Mouse (Mus musculus) neural tube, embryonic 12.5 days (tissue): ENCODE measurements around the gene Scgb2b11. TPM values are rescaled to one million over a fixed set of nuclear protein-coding genes. Genes with fewer than 3 reads are reported as not detected.
"Not testable (repeated sequence)": the region's sequence is repeated elsewhere in the genome, so short reads cannot be mapped to it uniquely, and the experiment has no call there.

Experiments
- ATAC-seq: fragments of 200-750 bp; cut with Nextera tagmentation; 2 replicates; pipeline ENCODE4 v1.8.0; 2017; ENCODE audit warnings: low read depth, mild to moderate bottlenecking, moderate TSS enrichment, moderate library complexity; ENCODE audit not compliant: low FRiP score
- H3K27ac ChIP-seq: fragments of 300-500 bp; sonication (generic); 2 replicates; pipeline ENCODE4 v1.5.1; 2016
- H3K27me3 ChIP-seq: fragments of 300-500 bp; sonication (generic); replicated peaks from 2 replicates; pipeline ENCODE4 v1.6.1; 2016; ENCODE audit warnings: mild to moderate bottlenecking
- H3K36me3 ChIP-seq: fragments of 300-500 bp; sonication (generic); 2 replicates; pipeline ENCODE4 v1.6.1; 2016; ENCODE audit warnings: mild to moderate bottlenecking
- H3K4me1 ChIP-seq: fragments of 300-500 bp; sonication (generic); 2 replicates; pipeline ENCODE4 v1.6.1; 2016
- H3K4me2 ChIP-seq: fragments of 300-500 bp; sonication (generic); replicated peaks from 2 replicates; pipeline ENCODE4 v1.6.1; 2016; ENCODE audit warnings: mild to moderate bottlenecking
- H3K4me3 ChIP-seq: fragments of 300-500 bp; sonication (generic); 2 replicates; pipeline ENCODE4 v1.5.1; 2016
- H3K9ac ChIP-seq: fragments of 300-500 bp; sonication (generic); 2 replicates; pipeline ENCODE4 v1.6.1; 2016; ENCODE audit warnings: mild to moderate bottlenecking
- H3K9me3 ChIP-seq: fragments of 300-500 bp; sonication (generic); 2 replicates; pipeline ENCODE4 v1.6.1; 2016; ENCODE audit warnings: mild to moderate bottlenecking
- WGBS: fragments of 180-500 bp; shearing (Covaris S2); methylation state at CpG from one replicate; pipeline ENCODE4 v1.1.7; 2016; 5-methylcytosine and 5-hydroxymethylcytosine counted together
- polyA plus RNA-seq: library from polyadenylated mRNA; unstranded; fragments of >200 nt; fragmentation: Nextera tagmentation; extraction: Ambion mirVana; gene quantifications from 2 replicates; pipeline ENCODE4 v1.2.1, GENCODE M21; 2016

Scgb2b11 gene
- not detected in 2 replicates for polyA plus RNA-seq

- not testable (repeated sequence) for H3K4me3 ChIP-seq, H3K36me3 ChIP-seq, H3K9ac ChIP-seq, H3K9me3 ChIP-seq, H3K27me3 ChIP-seq, H3K4me2 ChIP-seq, H3K27ac ChIP-seq, ATAC-seq, H3K4me1 ChIP-seq
- 87% methylated on average over 2 of the region's 2 CpGs for WGBS
Measured at GRCm38 (mm10) chr7:32211045-32211444, at the start of gene Scgb2b11. Gene Scgb2b11, minus strand, starts transcription at chr7:32211145.

- not testable (repeated sequence) for H3K4me3 ChIP-seq, H3K27me3 ChIP-seq, H3K4me1 ChIP-seq, ATAC-seq, H3K27ac ChIP-seq, H3K9me3 ChIP-seq, H3K9ac ChIP-seq, H3K4me2 ChIP-seq, H3K36me3 ChIP-seq
- WGBS, result no CpG with 5 or more reads among the region's 2 CpGs
Measured at GRCm38 (mm10) chr7:32222540-32222939, 11.6 kb upstream of the Scgb2b11 start, which contains the start of gene Scgb1b11. Gene Scgb1b11, plus strand, starts transcription at chr7:32222840.

Other genes starting within 250 kb of the Scgb2b11 start
- not detected in 2 replicates for gene Scgb1b10, start 110.3 kb downstream of the Scgb2b11 start, polyA plus RNA-seq
- gene Scgb1b11, start 11.7 kb upstream of the Scgb2b11 start, polyA plus RNA-seq, result not detected in 2 replicates
- not detected in 2 replicates for gene Scgb2b12, start 116.1 kb upstream of the Scgb2b11 start, polyA plus RNA-seq
- gene Scgb1b12, start 123.0 kb upstream of the Scgb2b11 start, polyA plus RNA-seq, result not detected in 2 replicates
- gene Scgb1b29, start 230.4 kb upstream of the Scgb2b11 start, polyA plus RNA-seq, result not detected in 2 replicates